Mouse (Mus musculus) olfactory bulb, adult 2 months (tissue): ENCODE results near the gene Sorbs1. TPM values are rescaled to one million over a fixed set of nuclear protein-coding genes. Genes with fewer than 3 reads are reported as not detected.

ENCODE experiments used
- H3K27ac ChIP-seq: fragments of 200-500 bp; 2 replicates; pipeline ENCODE4 v1.5.1; 2012; ENCODE audit warnings: low read depth, low read length; ENCODE audit not compliant: insufficient read depth
- H3K4me1 ChIP-seq: fragments of 200-500 bp; 2 replicates; pipeline ENCODE4 v1.6.1; 2012; ENCODE audit warnings: low read length; ENCODE audit not compliant: control insufficient read depth, insufficient read depth
- H3K4me3 ChIP-seq: fragments of 200-500 bp; 2 replicates; pipeline ENCODE4 v1.5.1; 2012; ENCODE audit warnings: mild to moderate bottlenecking, low read depth, low read length, moderate library complexity; ENCODE audit not compliant: insufficient read depth
- CTCF ChIP-seq: fragments of 200-500 bp; IDR thresholded peaks from 2 replicates; pipeline ENCODE4 v1.5.1; 2012; ENCODE audit warnings: low read depth, mild to moderate bottlenecking, low read length, moderate library complexity; ENCODE audit not compliant: insufficient read depth
- POLR2A ChIP-seq: fragments of 200-500 bp; IDR thresholded peaks from 2 replicates; pipeline ENCODE4 v1.6.1; 2012; ENCODE audit warnings: mild to moderate bottlenecking, low read depth, low read length, moderate library complexity; ENCODE audit not compliant: insufficient read depth
- WGBS: fragments of 180-500 bp; shearing (Covaris S2); methylation state at CpG from one replicate; pipeline ENCODE4 v1.1.7; 2018; 5-methylcytosine and 5-hydroxymethylcytosine counted together
- polyA plus RNA-seq: library from polyadenylated mRNA; stranded (reverse); fragments of >200 nt; gene quantifications from 2 replicates; pipeline ENCODE4 v1.2.4, GENCODE M21; 2012; ENCODE audit warnings: low replicate concordance; ENCODE audit not compliant: missing spikeins, insufficient read depth, insufficient read length

The Sorbs1 gene
- polyA plus RNA-seq, 1 experiment, result not detected

DNA sequence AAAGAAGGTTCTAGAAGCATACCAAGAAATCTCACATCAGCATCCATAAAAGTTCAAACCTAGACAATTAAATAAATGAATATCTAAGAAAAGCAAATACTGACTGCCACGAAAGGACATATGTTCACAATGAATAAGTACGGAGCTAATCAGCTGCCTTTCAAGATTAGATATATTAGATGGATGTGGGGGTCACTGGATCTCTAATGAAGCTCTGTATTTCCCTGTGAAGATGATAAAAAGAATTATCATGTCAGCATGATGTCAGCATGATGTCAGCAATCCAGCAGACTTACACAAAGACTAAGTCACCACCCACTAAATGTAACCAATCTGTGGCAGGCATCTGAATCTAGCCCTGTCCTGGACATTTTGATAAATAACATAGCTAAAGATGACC, 77.8 kb downstream of the Sorbs1 start:
- peaks cover 31% of the 10 kb centered on the region for H3K4me1 ChIP-seq
- H3K4me3 ChIP-seq, result no peak overlapping the region
- no peak overlapping the region for H3K27ac ChIP-seq
- no peak for TF ChIP-seq CTCF
- no peak for TF ChIP-seq POLR2A
- WGBS, result 93% methylated on average over 2 of the region's 2 CpGs

DNA sequence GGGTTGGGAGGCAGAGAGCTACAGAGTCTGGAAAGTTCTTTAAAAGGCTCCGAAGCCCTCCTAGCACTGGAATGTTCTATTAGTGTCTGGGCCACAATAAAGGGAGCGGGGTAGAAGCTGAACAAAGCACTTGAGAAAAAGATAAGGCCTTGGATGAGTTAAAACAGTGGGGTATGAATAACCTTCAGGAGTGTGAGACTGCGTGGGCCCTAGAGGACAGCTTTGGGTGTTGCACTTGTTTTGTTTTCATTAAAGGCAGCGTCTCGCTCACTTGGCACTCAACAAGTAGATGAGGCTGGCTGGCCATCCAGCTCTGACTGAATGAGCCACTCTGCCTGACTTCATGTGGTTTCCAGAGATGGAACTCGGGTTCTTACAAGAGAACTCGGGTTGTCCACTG, 78.5 kb downstream of the Sorbs1 start:
- Histone ChIP-seq H3K4me1 (peaks cover 31% of the 10 kb centered on the region), H3K4me3 (no peak overlapping the region), H3K27ac (peak overlapping the region; percentile 35; the same call in 1 of the 2 replicates)
- TF ChIP-seq CTCF, result no peak
- no peak for TF ChIP-seq POLR2A
- 61% methylated on average over 7 of the region's 7 CpGs for WGBS

DNA sequence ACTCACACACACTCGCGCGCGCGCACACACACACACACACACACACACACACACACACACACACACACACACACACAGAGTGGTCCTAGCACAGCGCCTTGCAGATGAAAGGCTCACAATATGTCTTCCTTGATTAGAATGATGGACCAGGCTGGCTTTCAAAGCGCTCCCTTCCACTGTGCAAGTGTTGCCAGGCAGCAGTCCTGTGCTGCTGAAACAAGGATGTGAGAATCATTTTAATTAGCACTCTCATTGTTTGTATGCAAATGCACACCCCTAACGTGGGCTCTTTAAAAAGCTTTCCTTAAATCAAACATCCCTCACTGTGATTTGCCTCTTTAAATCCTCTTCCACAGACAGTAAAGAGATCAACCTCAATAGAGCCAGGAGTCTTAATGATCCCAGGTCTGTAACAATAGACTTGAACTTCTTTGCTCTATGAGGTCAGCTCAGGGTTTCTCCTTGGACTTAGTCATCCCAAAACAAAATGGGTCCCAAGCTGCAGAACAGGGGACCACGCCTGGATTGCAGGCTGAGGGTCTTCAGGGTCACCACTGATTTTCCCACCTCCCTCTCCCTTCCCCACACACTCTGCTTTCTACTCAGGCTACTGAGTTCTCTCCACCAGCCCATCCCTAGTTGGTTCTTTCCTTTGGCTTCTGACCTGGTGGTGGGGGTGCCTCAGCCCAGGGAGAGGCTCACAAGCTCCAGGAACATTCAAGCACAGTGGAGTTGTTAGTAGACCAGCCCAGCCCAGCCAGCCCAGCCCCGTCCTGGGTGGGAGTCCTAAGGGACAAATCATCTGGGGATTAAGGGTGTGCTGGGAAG, 79.3 kb downstream of the Sorbs1 start:
- H3K27ac ChIP-seq, result peak overlapping the region; percentile 42
- no peak overlapping the region for H3K4me3 ChIP-seq
- WGBS, result 28% methylated on average over 10 of the region's 10 CpGs
- peaks cover 31% of the 10 kb centered on the region for H3K4me1 ChIP-seq
- TF ChIP-seq CTCF (no peak), POLR2A (no peak)

- peaks cover 36% of the 10 kb centered on the region for H3K4me1 ChIP-seq
- H3K27ac ChIP-seq, result peak overlapping the region; percentile 42; the same call in 1 of the 2 replicates
- TF ChIP-seq CTCF (no peak), POLR2A (no peak)
- WGBS, result 41% methylated on average over 8 of the region's 8 CpGs
- no peak overlapping the region for H3K4me3 ChIP-seq
Measured at GRCm38 (mm10) chr19:40433316-40433912, 80.2 kb downstream of the Sorbs1 start.

- Histone ChIP-seq H3K4me3 (no peak overlapping the region), H3K27ac (no peak overlapping the region), H3K4me1 (peaks cover 28% of the 10 kb centered on the region)
- TF ChIP-seq CTCF (no peak), POLR2A (no peak)
- 50% methylated on average over 4 of the region's 4 CpGs for WGBS
Measured at GRCm38 (mm10) chr19:40431969-40432368, 81.6 kb downstream of the Sorbs1 start.

- H3K4me1 ChIP-seq, result peaks cover 27% of the 10 kb centered on the region
- no peak overlapping the region for H3K27ac ChIP-seq
- 83% methylated on average over 3 of the region's 3 CpGs for WGBS
- TF ChIP-seq CTCF (no peak), POLR2A (no peak)
- H3K4me3 ChIP-seq, result no peak overlapping the region
Measured at GRCm38 (mm10) chr19:40429572-40429971, 84.0 kb downstream of the Sorbs1 start.

DNA sequence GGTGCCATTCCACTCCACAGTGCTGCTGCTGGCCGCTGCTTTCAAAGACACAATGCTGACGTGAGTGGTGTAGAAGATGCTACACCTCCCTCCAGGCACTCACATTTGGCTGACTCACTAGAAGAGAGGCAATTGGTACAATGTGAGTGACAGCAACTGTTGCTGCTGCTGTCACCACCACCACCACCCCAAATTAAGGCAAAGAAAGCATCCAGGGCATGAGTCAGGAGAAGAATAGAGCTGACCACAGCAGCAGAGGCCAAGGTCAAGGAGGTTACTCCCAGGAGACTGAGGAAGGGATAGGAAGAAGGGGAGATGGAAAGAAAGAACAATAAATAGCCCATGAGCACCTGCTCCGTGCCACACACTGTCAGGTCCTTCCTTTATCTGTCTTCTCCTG, 84.4 kb downstream of the Sorbs1 start:
- WGBS, result 74% methylated on average over 3 of the region's 3 CpGs
- no peak for TF ChIP-seq POLR2A
- TF ChIP-seq CTCF, result no peak
- Histone ChIP-seq H3K4me3 (no peak overlapping the region), H3K27ac (no peak overlapping the region), H3K4me1 (peaks cover 24% of the 10 kb centered on the region)

- WGBS, result 70% methylated on average over 16 of the region's 16 CpGs
- no peak overlapping the region for H3K4me3 ChIP-seq
- peak overlapping the region; percentile 40 for H3K27ac ChIP-seq
- H3K4me1 ChIP-seq, result peaks cover 16% of the 10 kb centered on the region
- TF ChIP-seq CTCF (no peak), POLR2A (no peak)
Measured at GRCm38 (mm10) chr19:40426103-40426960, 87.2 kb downstream of the Sorbs1 start.
